Mouse (Mus musculus) MEL (cell line): ENCODE measurements around the gene Adprh.

Experiments used
- CTCF ChIP-seq, 3 experiments: IDR thresholded peaks in 2 of 3; conservative IDR thresholded peaks in 1 of 3; 2 replicates each; pipeline ENCODE4 v1.5.1; 2011 to 2012; ENCODE audit warnings: low read length in 3 of 3, low read depth in 2 of 3, mild to moderate bottlenecking in 2 of 3, improper control_type of control experiment in 1 of 3, inconsistent platforms in 1 of 3, mixed read lengths in 1 of 3, moderate library complexity in 1 of 3; ENCODE audit not compliant: control insufficient read depth in 1 of 3, insufficient read depth in 1 of 3, poor library complexity in 1 of 3, severe bottlenecking in 1 of 3
- E2F4 ChIP-seq: IDR thresholded peaks from 2 replicates; pipeline ENCODE4 v1.6.1; 2011; ENCODE audit warnings: low read depth, low read length, improper control_type of control experiment, borderline replicate concordance
- ELF1 ChIP-seq: IDR thresholded peaks from 2 replicates; pipeline ENCODE4 v1.6.1; 2014; ENCODE audit warnings: low read depth, mild to moderate bottlenecking, inconsistent platforms, low read length, improper control_type of control experiment, moderate library complexity
- EP300 ChIP-seq, 2 experiments: IDR thresholded peaks; 2 replicates each; pipeline ENCODE4 v1.6.1; 2011; ENCODE audit warnings: improper control_type of control experiment in 2 of 2, low read length in 2 of 2, low read depth in 1 of 2, mild to moderate bottlenecking in 1 of 2
- MAFK ChIP-seq: IDR thresholded peaks from 2 replicates; pipeline ENCODE4 v1.6.1; 2011; ENCODE audit warnings: low read depth, mild to moderate bottlenecking, low read length, improper control_type of control experiment, borderline replicate concordance
- MAX ChIP-seq: IDR thresholded peaks from 2 replicates; pipeline ENCODE4 v1.6.1; 2011; ENCODE audit warnings: low read length, improper control_type of control experiment
- USF1 ChIP-seq: IDR thresholded peaks from 2 replicates; pipeline ENCODE4 v1.6.1; 2014; ENCODE audit warnings: low read depth, mild to moderate bottlenecking, inconsistent platforms, low read length, improper control_type of control experiment, moderate library complexity
- USF2 ChIP-seq, 2 experiments: IDR thresholded peaks; 2 replicates each; pipeline ENCODE4 v1.6.1; 2011 to 2012; ENCODE audit warnings: improper control_type of control experiment in 2 of 2, low read length in 2 of 2, borderline replicate concordance in 1 of 2, inconsistent platforms in 1 of 2, low read depth in 1 of 2, mild to moderate bottlenecking in 1 of 2; ENCODE audit not compliant: insufficient read depth in 1 of 2
- ZNF384 ChIP-seq: IDR thresholded peaks from 2 replicates; pipeline ENCODE4 v1.6.1; 2012; ENCODE audit warnings: low read depth, mild to moderate bottlenecking, inconsistent platforms, low read length, improper control_type of control experiment

DNA sequence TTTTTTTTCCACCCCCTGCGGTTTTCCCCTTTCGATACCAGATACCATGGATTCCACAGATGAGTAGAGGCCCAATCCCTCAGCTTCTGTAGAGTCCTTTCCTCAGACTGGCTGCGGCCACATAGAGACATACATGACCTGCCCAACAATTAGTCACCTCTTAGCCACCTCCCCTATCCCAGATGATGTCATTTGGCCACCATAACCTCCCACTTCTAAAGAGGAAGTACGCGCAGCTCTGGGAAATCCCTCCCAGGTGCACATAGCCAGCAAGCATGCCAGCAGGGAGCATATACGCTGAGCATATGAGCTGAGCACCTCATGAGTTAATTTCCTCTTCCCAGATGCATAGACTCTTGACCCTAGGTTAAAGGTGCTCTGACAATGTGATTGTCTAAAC, 45.8 kb downstream of the Adprh start:
- TF ChIP-seq ELF1 (no peak), USF1 (no peak), MAFK (no peak), MAX (no peak), CTCF (IDR thresholded peaks at IDR 0.05 in 2 of 3, conservative IDR thresholded peaks at IDR 0.05 in 1 of 3; ENCODE audit: control insufficient read depth in 1 of 3, insufficient read depth in 1 of 3, low read depth in 2 of 3, low read length in 3 of 3, poor library complexity in 1 of 3, severe bottlenecking in 1 of 3) (no peak), EP300 (IDR thresholded peaks at IDR 0.05; ENCODE audit: low read depth in 1 of 2, low read length in 2 of 2) (no peak), USF2 (IDR thresholded peaks at IDR 0.05; ENCODE audit: borderline replicate concordance in 1 of 2, insufficient read depth in 1 of 2, low read depth in 1 of 2, low read length in 2 of 2) (no peak), E2F4 (no peak), ZNF384 (no peak)
